Mouse (Mus musculus): ENCODE results near the gene Anxa6. TPM values are rescaled to one million over a fixed set of nuclear protein-coding genes. Genes with fewer than 3 reads are reported as not detected.
A peak's percentile ranks its signal among the peaks of the same experiment; 100 is the strongest.

Gene Anxa6
- polyA plus RNA-seq, 1 experiment from 2014 or later: 121 TPM

DNA sequence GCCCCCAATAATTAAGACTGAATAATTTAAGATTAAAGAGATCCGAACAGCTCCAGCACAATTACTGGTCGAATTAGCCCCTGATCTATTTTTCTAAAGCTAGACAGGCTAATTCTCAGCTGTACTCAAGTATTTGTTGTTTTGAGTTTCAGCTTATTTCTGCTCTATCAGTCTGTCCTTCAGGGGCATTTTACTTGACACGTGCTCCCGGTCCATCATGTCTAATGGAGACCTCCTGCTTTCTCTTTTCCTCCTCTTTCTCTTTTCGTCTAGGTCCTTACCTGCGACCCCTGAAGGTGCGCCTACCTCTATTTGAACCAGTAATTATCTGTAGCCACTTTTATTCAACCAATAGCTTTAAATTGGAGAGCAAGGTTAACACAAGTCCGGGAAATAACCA is 78.5 kb downstream of the Anxa6 start:
- no peak for ATAC-seq (ENCODE audit: low FRiP score)
- H3K9me3 ChIP-seq (replicated peaks): no peaks in the 10 kb centered on the region
- 84% methylated on average over 8 of the region's 8 CpGs for WGBS
- H3K36me3 ChIP-seq: no peaks in the 10 kb centered on the region
- H3K4me2 ChIP-seq (replicated peaks): 0 out of 2 replicates have a peak overlapping the region, but pooled peaks have one; percentile 2
- H3K27me3 ChIP-seq: no peaks in the 10 kb centered on the region
- H3K4me1 ChIP-seq: peaks cover 20% of the 10 kb centered on the region
- H3K9ac ChIP-seq: no peak overlapping the region
- no peak overlapping the region for H3K4me3 ChIP-seq
- no peak overlapping the region for H3K27ac ChIP-seq

DNA sequence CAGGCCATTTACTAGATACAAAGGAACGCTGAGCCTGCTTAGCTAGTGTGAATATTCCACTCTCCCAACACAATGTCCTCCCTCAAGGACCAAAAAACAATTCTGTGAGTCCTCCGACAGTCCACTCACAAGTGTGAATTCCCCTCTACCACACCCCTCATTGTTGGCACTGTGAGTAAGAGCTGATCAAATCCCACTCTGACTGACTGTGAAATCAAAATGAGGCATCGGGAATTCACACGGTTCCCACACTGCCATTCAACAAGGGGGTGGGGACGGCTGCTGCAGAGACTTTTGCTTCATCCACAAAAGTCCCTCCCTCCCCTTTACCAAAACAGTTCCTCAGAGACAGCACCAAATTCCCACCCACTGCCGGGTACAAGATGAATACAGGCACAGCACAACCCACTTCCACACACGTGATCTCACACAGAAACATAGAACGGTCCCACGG is 79.2 kb downstream of the Anxa6 start:
- WGBS: 28% methylated on average over 9 of the region's 9 CpGs
- Histone ChIP-seq H3K4me2 (replicated peaks) (0 out of 2 replicates have a peak overlapping the region, but pooled peaks have one; percentile 2), H3K27ac (no peak overlapping the region), H3K36me3 (no peaks in the 10 kb centered on the region), H3K4me1 (peaks cover 20% of the 10 kb centered on the region), H3K4me3 (no peak overlapping the region), H3K9ac (peak overlapping the region; percentile 39), H3K27me3 (no peaks in the 10 kb centered on the region), H3K9me3 (replicated peaks) (no peaks in the 10 kb centered on the region)
- no peak for ATAC-seq (ENCODE audit: low FRiP score)

DNA sequence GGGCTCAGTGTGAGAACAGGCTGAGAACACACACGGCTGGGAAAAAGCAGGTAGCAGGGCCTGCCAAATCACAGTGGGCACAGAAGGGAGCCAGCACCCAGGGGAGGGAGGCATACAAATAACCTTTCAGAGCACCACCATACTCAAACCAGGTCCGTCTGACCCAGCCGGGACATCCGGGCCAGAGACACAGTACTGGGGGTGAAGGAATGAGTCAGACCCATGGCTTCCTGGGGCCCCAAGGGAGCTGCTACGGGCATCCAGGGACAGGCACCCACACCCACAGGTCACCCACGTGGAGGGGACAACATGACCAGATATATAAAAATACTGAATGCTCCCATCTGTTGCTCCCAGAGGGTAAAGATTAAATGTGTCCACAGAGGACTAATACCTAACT is 80.6 kb downstream of the Anxa6 start:
- Histone ChIP-seq H3K9ac (no peak overlapping the region), H3K27me3 (no peaks in the 10 kb centered on the region), H3K4me3 (no peak overlapping the region), H3K27ac (no peak overlapping the region), H3K9me3 (replicated peaks) (no peaks in the 10 kb centered on the region), H3K36me3 (no peaks in the 10 kb centered on the region), H3K4me2 (replicated peaks) (no peak overlapping the region), H3K4me1 (peaks cover 20% of the 10 kb centered on the region)
- ATAC-seq (ENCODE audit: low FRiP score): no peak
- 81% methylated on average over 6 of the region's 6 CpGs for WGBS

DNA sequence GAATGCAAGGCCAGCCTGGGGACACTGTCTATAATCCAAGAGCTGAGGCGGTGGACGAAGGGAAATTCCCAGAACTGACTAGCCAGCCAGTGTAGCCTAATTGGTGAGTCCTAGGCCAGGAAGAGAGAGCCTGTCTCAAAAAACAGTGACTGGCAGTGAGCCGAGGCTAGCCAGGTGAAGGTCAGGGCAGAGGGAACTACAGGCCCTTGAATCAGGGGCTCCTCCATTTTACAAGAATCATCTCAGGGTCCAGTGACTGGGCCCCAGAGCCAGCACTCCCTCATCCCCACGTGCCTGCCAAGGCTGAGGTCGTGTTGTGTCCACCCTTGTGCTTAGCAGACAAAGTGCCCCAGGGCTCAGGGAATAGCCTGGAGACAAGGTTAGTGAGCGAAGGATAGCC is 82.6 kb downstream of the Anxa6 start:
- Histone ChIP-seq H3K9ac (no peak overlapping the region), H3K9me3 (replicated peaks) (no peaks in the 10 kb centered on the region), H3K4me3 (no peak overlapping the region), H3K27ac (no peak overlapping the region), H3K4me2 (replicated peaks) (no peak overlapping the region), H3K27me3 (no peaks in the 10 kb centered on the region), H3K4me1 (peaks cover 20% of the 10 kb centered on the region), H3K36me3 (no peaks in the 10 kb centered on the region)
- ATAC-seq (ENCODE audit: low FRiP score): no peak
- 84% methylated on average over 6 of the region's 6 CpGs for WGBS

DNA sequence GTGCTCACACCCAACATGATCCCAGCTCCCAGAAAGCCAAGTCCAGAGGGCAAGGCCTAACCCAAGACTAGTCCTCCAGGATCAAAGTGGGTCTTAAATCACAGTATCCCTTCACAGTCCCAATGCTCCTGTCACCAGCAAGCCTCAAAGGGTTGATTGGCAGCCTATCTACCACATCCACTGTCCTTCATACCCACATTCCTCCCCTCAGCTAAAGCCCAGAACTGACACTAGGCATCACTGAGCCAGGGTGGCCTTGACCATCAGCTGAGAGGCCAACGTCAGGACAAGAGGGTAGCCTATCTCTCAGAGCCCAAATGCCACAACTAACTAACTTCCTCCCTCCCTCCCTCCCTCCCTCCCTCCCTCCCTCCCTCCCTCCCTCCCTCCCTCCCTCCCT is 83.5 kb downstream of the Anxa6 start:
- WGBS: 89% methylated on average over 1 of the region's 1 CpGs
- H3K9me3 ChIP-seq (replicated peaks): no peaks in the 10 kb centered on the region
- no peaks in the 10 kb centered on the region for H3K36me3 ChIP-seq
- ATAC-seq (ENCODE audit: low FRiP score): no peak
- H3K4me2 ChIP-seq (replicated peaks): no peak overlapping the region
- no peak overlapping the region for H3K27ac ChIP-seq
- H3K27me3 ChIP-seq: no peaks in the 10 kb centered on the region
- H3K4me3 ChIP-seq: no peak overlapping the region
- H3K4me1 ChIP-seq: peaks cover 18% of the 10 kb centered on the region
- no peak overlapping the region for H3K9ac ChIP-seq

DNA sequence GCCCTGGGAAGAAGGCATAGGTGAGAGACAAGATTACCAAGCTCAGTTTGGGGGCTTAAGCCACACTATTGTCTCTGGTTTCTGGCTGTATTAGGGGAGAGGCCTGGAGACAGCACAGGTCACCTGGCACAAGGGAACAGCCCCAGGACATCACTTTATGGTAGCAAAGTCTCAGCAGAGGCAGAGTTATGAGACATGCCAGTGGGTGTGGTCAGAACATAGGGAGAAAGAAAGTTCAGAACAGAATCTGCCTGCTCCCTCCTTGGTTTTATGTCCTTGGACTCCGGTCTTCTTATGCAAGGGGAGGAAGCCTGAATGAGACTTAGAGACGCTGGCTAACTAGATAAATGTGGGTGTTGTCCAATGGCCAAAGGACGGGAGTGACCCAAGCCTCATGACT is 88.5 kb downstream of the Anxa6 start:
- ATAC-seq (ENCODE audit: low FRiP score): no peak
- H3K4me2 ChIP-seq (replicated peaks): no peak overlapping the region
- no peaks in the 10 kb centered on the region for H3K27me3 ChIP-seq
- no peaks in the 10 kb centered on the region for H3K36me3 ChIP-seq
- H3K27ac ChIP-seq: no peak overlapping the region
- WGBS: 86% methylated on average over 3 of the region's 3 CpGs
- H3K9me3 ChIP-seq (replicated peaks): no peaks in the 10 kb centered on the region
- H3K9ac ChIP-seq: no peak overlapping the region
- no peak overlapping the region for H3K4me3 ChIP-seq
- H3K4me1 ChIP-seq: no peaks in the 10 kb centered on the region

DNA sequence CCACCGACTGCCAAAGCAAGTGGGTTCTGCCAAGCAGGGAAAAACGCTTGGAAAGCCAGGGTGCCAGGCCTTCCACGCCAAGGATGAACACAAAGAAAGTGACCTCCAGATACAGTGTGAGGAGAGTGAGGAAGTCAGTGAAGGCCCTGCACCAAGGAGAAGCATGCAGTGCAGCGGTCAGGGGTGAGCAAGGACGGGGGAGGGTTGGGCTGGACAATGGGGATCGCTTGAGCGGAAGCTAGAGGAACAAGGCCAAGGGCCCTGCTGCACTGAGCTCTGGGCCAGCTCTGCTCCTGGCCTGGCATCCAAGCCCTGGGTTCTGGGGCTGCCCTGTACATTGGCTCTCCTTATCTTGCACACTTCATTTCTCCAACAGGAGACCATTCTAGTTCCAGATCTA is 93.2 kb downstream of the Anxa6 start:
- WGBS: 75% methylated on average over 7 of the region's 7 CpGs

DNA sequence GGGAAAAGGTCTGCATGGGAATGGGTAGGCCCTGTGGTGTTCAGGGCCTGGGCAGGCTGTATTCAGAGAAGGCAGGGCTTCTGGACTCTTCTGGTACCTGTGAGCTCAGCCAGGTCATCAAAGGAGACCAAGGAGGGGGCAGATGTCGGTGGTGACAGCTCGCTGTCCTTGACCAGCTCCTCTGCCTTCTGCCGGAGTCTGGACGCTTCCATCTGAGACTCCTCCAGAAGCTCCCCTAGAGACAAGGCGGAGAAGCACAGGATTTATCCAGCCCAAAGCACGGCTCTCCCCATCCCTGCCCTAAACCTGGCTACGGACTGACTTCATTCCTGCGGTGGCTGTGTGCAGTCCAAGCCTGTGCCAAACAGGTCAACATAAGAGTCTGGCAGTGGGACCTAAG is 93.7 kb downstream of the Anxa6 start:
- no peak for ATAC-seq (ENCODE audit: low FRiP score)
- Histone ChIP-seq H3K27ac (no peak overlapping the region), H3K4me2 (replicated peaks) (no peak overlapping the region), H3K9ac (0 out of 2 replicates have a peak overlapping the region, but pooled peaks have one; percentile 8), H3K4me1 (peaks cover 8% of the 10 kb centered on the region), H3K27me3 (no peaks in the 10 kb centered on the region), H3K9me3 (replicated peaks) (no peaks in the 10 kb centered on the region), H3K36me3 (peaks cover 9% of the 10 kb centered on the region), H3K4me3 (no peak overlapping the region)
- WGBS: 89% methylated on average over 8 of the region's 8 CpGs

More for the DNA sequence above, 93.2 kb downstream of the Anxa6 start:
- Histone ChIP-seq H3K4me1 (peaks cover 8% of the 10 kb centered on the region), H3K36me3 (peaks cover 9% of the 10 kb centered on the region), H3K9ac (0 out of 2 replicates have a peak overlapping the region, but pooled peaks have one; percentile 8), H3K4me3 (no peak overlapping the region), H3K27me3 (no peaks in the 10 kb centered on the region), H3K4me2 (replicated peaks) (no peak overlapping the region), H3K9me3 (replicated peaks) (no peaks in the 10 kb centered on the region), H3K27ac (no peak overlapping the region)
- ATAC-seq (ENCODE audit: low FRiP score): no peak

DNA sequence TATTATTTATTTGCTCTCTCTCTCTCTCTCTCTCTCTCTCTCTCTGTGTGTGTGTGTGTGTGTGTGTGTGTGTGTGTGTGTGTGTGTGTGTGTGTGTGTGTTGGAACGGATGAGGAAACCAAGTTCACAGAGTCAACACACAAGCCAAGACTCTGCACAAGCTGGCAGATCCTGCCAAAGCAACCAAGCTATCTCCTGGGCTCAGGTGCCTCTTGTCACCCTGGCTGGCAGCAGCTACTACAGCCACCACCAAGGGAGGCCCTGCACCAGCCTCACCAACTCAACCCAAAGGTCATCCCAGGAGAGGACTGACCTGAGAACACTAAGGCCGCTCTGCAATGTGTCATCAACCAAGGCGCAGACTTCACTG is 96.5 kb downstream of the Anxa6 start:
- WGBS: 91% methylated on average over 2 of the region's 3 CpGs
- peaks cover 23% of the 10 kb centered on the region for H3K36me3 ChIP-seq

DNA sequence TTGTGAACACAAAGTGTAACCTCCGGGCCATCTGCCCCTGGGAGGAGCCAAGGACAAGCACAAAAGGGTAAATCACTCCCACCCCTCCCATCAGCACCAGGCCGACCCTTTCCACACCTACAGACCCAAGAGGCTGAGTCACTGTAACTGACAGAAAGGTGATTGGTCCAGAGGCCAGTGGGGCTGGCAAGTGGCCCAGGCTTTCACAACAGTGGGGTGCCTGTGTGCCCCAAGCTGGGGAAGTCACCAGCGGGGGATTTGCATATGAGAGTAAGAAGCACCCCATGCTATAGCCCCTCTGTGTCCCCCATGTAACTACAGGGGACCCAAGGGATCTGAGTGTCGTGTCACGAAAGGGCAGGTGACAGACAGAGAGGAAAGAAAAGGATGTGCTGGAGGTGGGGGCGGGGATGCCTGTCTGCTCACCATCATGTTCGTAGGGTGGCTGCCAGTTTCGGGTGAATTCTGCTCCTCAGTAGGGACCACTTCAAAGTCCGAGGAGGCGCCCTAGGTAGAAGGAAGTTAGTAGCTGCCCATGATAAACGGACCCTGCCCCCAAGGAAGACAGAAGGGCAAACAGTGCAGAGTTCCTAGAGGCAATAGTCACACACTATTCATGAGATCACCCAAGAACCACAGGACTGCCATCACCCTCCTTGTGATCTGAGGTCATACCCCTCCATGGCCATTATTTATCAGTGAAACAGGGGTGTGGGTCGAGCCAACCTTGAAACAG is 97.0 kb downstream of the Anxa6 start:
- WGBS: 29% methylated on average over 12 of the region's 12 CpGs
- Histone ChIP-seq H3K36me3 (peaks cover 23% of the 10 kb centered on the region), H3K9me3 (replicated peaks) (no peaks in the 10 kb centered on the region), H3K27me3 (no peaks in the 10 kb centered on the region), H3K4me2 (replicated peaks) (no peak overlapping the region), H3K4me1 (peaks cover 8% of the 10 kb centered on the region), H3K9ac (no peak overlapping the region), H3K4me3 (no peak overlapping the region), H3K27ac (no peak overlapping the region)
- ATAC-seq (ENCODE audit: low FRiP score): no peak

More for the DNA sequence above, 96.5 kb downstream of the Anxa6 start:
- no peak for ATAC-seq (ENCODE audit: low FRiP score)
- Histone ChIP-seq H3K27ac (no peak overlapping the region), H3K4me3 (no peak overlapping the region), H3K4me2 (replicated peaks) (no peak overlapping the region), H3K9me3 (replicated peaks) (no peaks in the 10 kb centered on the region), H3K27me3 (no peaks in the 10 kb centered on the region), H3K4me1 (peaks cover 8% of the 10 kb centered on the region), H3K9ac (no peak overlapping the region)

DNA sequence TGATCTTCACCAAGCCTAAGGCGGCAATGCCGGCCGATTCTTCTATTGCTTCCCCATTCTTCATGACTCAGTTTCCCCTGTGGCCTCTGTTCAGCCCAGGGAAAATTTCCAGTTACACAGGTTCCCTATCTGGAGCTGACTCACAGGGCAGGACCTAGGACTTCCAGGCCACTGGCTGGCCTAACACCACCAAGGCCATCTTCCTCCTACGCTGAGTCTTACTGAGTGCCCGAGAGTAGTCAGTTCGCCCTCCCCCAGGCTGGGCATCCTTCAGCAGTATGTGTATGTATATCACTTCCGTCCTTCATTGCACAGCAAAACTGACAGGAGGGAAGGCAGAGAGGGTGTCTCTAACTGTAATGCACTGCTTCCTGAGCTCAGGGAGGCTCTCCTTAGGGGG is 99.0 kb downstream of the Anxa6 start:
- no peak for ATAC-seq (ENCODE audit: low FRiP score)
- peaks cover 8% of the 10 kb centered on the region for H3K4me1 ChIP-seq
- H3K27ac ChIP-seq: no peak overlapping the region
- no peaks in the 10 kb centered on the region for H3K9me3 ChIP-seq (replicated peaks)
- H3K9ac ChIP-seq: no peak overlapping the region
- 95% methylated on average over 7 of the region's 7 CpGs for WGBS
- no peaks in the 10 kb centered on the region for H3K27me3 ChIP-seq
- no peak overlapping the region for H3K4me2 ChIP-seq (replicated peaks)
- no peak overlapping the region for H3K4me3 ChIP-seq
- peaks cover 31% of the 10 kb centered on the region for H3K36me3 ChIP-seq

DNA sequence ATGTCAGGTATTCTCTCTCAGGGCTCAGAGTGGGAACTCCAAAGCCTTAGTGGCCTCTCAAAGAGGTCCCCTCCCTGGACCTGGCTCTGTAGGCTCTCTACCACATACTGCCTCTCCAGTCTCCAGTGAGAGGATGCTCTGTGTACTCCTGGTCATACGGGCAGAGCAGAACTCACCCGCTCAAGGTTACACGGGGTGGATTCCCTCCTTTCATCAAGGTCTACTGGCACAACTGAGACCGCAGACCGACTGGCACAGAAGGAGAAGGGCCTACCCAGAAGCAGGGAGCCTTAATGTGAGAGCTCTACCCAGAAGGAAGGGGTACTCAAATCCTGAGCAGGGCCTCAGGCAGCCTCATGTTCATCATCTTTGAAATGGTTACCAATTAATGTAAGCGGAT is 100.7 kb downstream of the Anxa6 start:
- Histone ChIP-seq H3K27ac (no peak overlapping the region), H3K9ac (no peak overlapping the region), H3K9me3 (replicated peaks) (no peaks in the 10 kb centered on the region), H3K36me3 (peaks cover 34% of the 10 kb centered on the region), H3K4me2 (replicated peaks) (no peak overlapping the region), H3K4me1 (peaks cover 8% of the 10 kb centered on the region), H3K27me3 (no peaks in the 10 kb centered on the region), H3K4me3 (no peak overlapping the region)
- WGBS: 93% methylated on average over 6 of the region's 6 CpGs
- ATAC-seq (ENCODE audit: low FRiP score): no peak

DNA sequence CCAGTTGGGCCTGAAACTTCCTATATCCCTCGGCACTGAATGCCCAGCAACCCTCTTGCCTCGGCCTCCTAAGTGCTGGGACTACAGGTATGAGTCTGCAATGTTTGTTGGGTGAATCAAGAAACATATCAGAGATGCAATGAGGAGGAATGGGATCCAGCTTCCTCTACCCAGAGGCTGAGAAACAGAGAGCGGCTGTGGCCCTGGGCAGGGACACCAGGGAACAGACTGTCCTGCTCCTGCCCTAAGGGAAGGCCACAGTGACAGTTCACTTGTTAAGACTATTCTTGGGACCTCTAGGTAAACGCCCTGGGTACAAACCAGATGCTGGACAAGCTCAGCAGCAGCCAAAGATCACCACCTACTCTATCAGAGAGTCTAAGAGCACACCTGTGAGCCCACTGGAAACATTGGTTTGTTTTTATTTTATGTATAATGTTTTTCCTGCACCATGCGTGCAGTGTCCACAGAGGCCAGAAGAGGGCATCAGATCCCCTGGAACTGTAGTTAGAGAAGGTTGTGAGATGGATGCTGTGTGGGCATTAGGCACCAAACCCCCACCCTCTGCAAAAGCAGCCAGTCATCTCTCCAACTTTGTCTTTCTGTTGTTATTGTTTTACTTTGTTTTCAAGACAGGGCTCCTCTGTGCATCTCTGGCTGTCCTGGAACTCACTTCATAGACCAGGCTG is 101.7 kb downstream of the Anxa6 start:
- H3K9me3 ChIP-seq (replicated peaks): no peaks in the 10 kb centered on the region
- 64% methylated on average over 5 of the region's 5 CpGs for WGBS
- no peak overlapping the region for H3K4me2 ChIP-seq (replicated peaks)
- no peaks in the 10 kb centered on the region for H3K27me3 ChIP-seq
- H3K27ac ChIP-seq: no peak overlapping the region
- ATAC-seq (ENCODE audit: low FRiP score): no peak
- peaks cover 8% of the 10 kb centered on the region for H3K4me1 ChIP-seq
- H3K36me3 ChIP-seq: peaks cover 33% of the 10 kb centered on the region
- no peak overlapping the region for H3K4me3 ChIP-seq
- no peak overlapping the region for H3K9ac ChIP-seq

Data from hindbrain, embryonic 12.5 days (tissue).